Mouse (Mus musculus) liver, adult 2 months (tissue): ENCODE data around the gene Dicer1.
A peak's percentile ranks its signal among the peaks of the same experiment; 100 is the strongest.

ENCODE experiments used
- CTCF ChIP-seq: fragments of 200-500 bp; IDR thresholded peaks from 2 replicates; pipeline ENCODE4 v1.5.1; 2011; ENCODE audit warnings: low read depth, low read length, control low read depth
- POLR2A ChIP-seq: fragments of 200-500 bp; IDR thresholded peaks from 2 replicates; pipeline ENCODE4 v1.6.1; 2011; ENCODE audit warnings: low read length, control low read depth; ENCODE audit not compliant: insufficient read depth; ENCODE audit errors: extremely low read depth

GRCm38 (mm10) chr12:104751814-104752765 lies at the start of gene Dicer1:
- TF ChIP-seq POLR2A = peak; percentile 59; the same call in 1 of the 2 replicates
- TF ChIP-seq CTCF = no peak
